Mouse (Mus musculus) thymus, adult 2 months (tissue): ENCODE measurements around the gene Hsd17b3. TPM values are rescaled to one million over a fixed set of nuclear protein-coding genes. Genes with fewer than 3 reads are reported as not detected.

Experiments used
- DNase-seq: peaks from one replicate; pipeline ENCODE4 v3.0.0; 2021
- H3K27ac ChIP-seq: fragments of 200-500 bp; 2 replicates; pipeline ENCODE4 v1.5.1; 2012; ENCODE audit warnings: low read length, control low read depth; ENCODE audit not compliant: control insufficient read depth, insufficient read depth
- H3K27me3 ChIP-seq: fragments of 200-500 bp; 2 replicates; pipeline ENCODE4 v1.6.1; 2012; ENCODE audit warnings: mild to moderate bottlenecking, low read length, moderate library complexity, mixed read lengths; ENCODE audit not compliant: control insufficient read depth, insufficient read depth
- H3K36me3 ChIP-seq: fragments of 200-500 bp; 2 replicates; pipeline ENCODE4 v1.6.1; 2012; ENCODE audit warnings: mild to moderate bottlenecking, low read length, moderate library complexity; ENCODE audit not compliant: control insufficient read depth, insufficient read depth
- H3K4me1 ChIP-seq: fragments of 200-500 bp; replicated peaks from 2 replicates; pipeline ENCODE4 v1.6.1; 2012; ENCODE audit warnings: low read length; ENCODE audit not compliant: control insufficient read depth, insufficient read depth
- H3K4me3 ChIP-seq: fragments of 200-500 bp; 2 replicates; pipeline ENCODE4 v1.5.1; 2012; ENCODE audit warnings: mild to moderate bottlenecking, low read length, control low read depth, moderate library complexity; ENCODE audit not compliant: control insufficient read depth, insufficient read depth
- CTCF ChIP-seq: fragments of 200-500 bp; IDR thresholded peaks from 2 replicates; pipeline ENCODE4 v1.5.1; 2012; ENCODE audit warnings: mild to moderate bottlenecking, control low read depth, low read length, moderate library complexity, borderline replicate concordance; ENCODE audit not compliant: control insufficient read depth, poor library complexity, insufficient read depth; ENCODE audit errors: extremely low read depth
- POLR2A ChIP-seq: fragments of 200-500 bp; IDR thresholded peaks from 2 replicates; pipeline ENCODE4 v1.6.1; 2012; ENCODE audit warnings: mild to moderate bottlenecking, low read length, control low read depth, moderate library complexity; ENCODE audit not compliant: control insufficient read depth, poor library complexity, insufficient read depth; ENCODE audit errors: extremely low read depth
- WGBS: fragments of 180-500 bp; shearing (Covaris S2); methylation state at CpG from one replicate; pipeline ENCODE4 v1.1.7; 2018; 5-methylcytosine and 5-hydroxymethylcytosine counted together
- polyA plus RNA-seq: library from polyadenylated mRNA; depleted of rRNA; stranded (reverse); fragments of >200 nt; gene quantifications from 2 replicates; pipeline ENCODE4 v1.2.3, GENCODE M21; 2012

Gene Hsd17b3
- polyA plus RNA-seq, 1 experiment = 0.36 TPM

DNA sequence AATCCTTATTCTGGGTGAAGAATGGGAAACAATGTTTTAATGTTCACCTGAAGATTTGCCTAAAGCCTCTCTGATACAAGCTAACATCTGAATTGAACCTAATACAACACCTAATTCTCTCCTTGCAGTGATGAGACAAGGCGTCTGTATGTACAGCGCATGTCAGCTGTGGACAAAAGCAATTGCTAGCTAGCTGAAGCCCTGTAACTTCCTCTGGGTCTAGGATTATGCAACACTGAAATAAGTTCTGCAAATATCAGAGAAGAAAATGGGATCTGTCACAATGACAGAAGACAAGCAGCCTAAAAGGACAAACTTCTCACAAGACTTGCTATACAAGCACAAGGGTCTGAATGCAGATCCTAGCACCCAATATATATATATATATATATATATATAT is 40.6 kb downstream of the Hsd17b3 start:
- TF ChIP-seq CTCF (no peak), POLR2A (no peak)
- Histone ChIP-seq H3K27ac (no peak overlapping the region), H3K27me3 (no peaks in the 10 kb centered on the region), H3K4me3 (no peak overlapping the region), H3K36me3 (no peaks in the 10 kb centered on the region), H3K4me1 (no peaks in the 10 kb centered on the region)
- 87% methylated on average over 2 of the region's 2 CpGs for WGBS
- no peak for DNase-seq

DNA sequence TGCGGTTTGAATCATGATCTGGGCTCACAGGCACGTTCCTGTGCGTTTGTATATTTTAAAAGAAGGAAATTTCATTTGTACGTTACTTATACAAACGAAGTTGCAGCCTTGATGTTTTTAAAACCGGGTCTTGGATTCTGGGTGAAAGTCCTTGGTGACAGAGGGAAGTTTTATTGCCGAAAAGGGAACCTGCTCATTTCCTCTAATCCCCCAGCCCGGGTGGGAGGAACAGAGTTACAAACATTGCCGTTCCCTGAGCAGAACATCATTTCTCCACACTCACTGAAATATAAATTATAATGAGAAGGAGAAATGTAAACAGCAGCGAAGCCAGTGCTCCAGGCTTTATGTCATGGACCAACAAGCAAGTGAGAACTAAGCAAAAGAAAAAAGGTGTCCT is 49.1 kb downstream of the Hsd17b3 start:
- no peak overlapping the region for H3K27ac ChIP-seq
- WGBS = 8% methylated on average over 10 of the region's 10 CpGs

DNA sequence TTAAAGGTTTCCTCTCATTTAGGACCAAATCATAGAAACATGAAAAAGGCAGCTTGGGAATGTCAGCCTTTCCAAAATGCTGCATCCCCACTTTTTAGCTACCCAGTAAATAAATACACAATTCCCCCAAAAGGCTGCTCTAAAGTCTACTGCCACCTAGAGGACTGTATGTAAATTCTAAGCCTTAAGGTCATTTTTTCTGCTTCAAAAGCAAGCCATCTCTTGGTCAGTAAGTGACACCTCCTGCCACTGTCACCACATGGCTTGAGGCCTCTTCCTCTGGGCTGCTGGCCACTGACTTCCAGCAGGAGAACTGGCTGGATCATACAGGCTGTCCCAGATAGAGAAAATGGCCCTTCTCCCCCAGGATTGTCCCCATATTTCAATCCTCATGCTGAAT is 50.9 kb downstream of the Hsd17b3 start:
- H3K27ac ChIP-seq = no peak overlapping the region
- no peaks in the 10 kb centered on the region for H3K4me1 ChIP-seq
- no peak for DNase-seq
- TF ChIP-seq POLR2A = no peak
- TF ChIP-seq CTCF = no peak
- H3K27me3 ChIP-seq = no peaks in the 10 kb centered on the region
- no peak overlapping the region for H3K4me3 ChIP-seq
- no peaks in the 10 kb centered on the region for H3K36me3 ChIP-seq

More for the DNA sequence above, 49.1 kb downstream of the Hsd17b3 start:
- H3K27me3 ChIP-seq = no peaks in the 10 kb centered on the region
- H3K4me1 ChIP-seq = no peaks in the 10 kb centered on the region
- no peaks in the 10 kb centered on the region for H3K36me3 ChIP-seq
- H3K4me3 ChIP-seq = no peak overlapping the region
- TF ChIP-seq CTCF (no peak), POLR2A (no peak)
- no peak for DNase-seq

DNA sequence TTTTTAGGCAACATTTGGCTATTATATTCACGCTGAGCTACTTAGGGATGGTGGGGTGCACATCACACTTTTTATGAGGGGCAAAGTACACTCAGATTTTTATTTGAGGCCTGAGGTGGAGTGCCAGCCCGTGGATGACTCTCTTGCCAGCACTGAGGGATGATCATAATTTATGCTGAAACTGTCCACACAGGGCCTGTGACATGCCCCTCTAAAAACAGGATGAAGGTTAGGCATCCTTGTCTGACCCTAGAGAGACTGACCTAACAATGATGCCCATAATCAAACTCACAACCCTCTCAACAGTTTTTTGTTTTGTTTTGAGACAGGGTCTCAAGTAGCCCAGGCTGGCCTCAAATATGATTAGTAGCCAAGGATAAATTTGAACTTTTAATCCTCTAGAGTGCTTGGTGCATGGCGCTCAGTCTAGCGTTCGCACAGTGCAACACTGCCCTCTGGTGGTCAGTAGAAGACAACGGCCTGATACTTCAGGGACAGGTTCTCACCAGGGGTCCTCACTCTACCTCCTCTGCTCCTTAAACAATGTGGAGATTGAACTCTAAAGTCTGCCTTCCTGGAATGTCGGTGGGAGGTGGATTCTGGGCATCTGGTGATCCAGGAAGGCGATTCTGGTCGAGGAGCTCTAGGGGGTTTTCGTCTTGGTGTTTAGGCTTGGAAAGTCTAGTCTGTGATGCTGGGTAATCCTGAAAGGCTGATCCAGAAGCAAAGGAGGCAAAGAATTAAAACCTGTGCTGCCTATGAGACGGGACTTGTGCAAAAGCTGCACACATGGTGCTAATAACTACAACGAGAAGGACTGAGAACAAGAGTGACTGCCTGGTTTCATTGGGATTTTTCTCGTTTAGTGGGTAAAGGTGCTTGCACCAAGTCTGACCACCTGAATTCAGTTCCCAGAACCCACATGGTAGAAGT is 52.7 kb downstream of the Hsd17b3 start:
- no peaks in the 10 kb centered on the region for H3K36me3 ChIP-seq
- H3K4me1 ChIP-seq = no peaks in the 10 kb centered on the region
- TF ChIP-seq CTCF = peak; percentile 74; the same call in 1 of the 2 replicates
- no peak for TF ChIP-seq POLR2A
- H3K27ac ChIP-seq = no peak overlapping the region
- DNase-seq = peak; percentile 63
- H3K27me3 ChIP-seq = no peaks in the 10 kb centered on the region
- WGBS = 32% methylated on average over 13 of the region's 13 CpGs
- no peak overlapping the region for H3K4me3 ChIP-seq

DNA sequence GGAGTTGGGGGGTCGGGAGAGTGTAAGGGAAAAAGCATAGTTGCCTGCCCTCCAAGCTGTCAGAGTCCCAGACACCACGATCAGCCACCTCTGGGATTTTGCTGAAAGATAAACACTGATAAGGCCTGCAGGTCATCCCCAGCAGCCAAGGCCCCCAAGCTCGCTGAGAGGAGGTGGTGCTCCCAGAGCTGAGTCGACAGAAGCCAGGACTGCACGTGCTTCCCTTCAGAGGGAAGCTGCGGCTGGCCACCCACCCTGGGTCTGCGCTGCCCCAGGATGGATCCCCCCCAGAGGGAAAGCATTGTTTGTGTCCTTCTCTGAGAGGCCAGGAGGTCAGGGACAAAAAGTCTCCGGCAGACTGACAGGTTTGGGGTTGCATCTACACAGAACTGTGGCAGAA is 54.0 kb downstream of the Hsd17b3 start:
- TF ChIP-seq POLR2A (no peak), CTCF (no peak)
- Histone ChIP-seq H3K4me3 (no peak overlapping the region), H3K27ac (no peak overlapping the region), H3K27me3 (no peaks in the 10 kb centered on the region), H3K4me1 (no peaks in the 10 kb centered on the region), H3K36me3 (no peaks in the 10 kb centered on the region)
- no peak for DNase-seq
- 79% methylated on average over 8 of the region's 8 CpGs for WGBS

DNA sequence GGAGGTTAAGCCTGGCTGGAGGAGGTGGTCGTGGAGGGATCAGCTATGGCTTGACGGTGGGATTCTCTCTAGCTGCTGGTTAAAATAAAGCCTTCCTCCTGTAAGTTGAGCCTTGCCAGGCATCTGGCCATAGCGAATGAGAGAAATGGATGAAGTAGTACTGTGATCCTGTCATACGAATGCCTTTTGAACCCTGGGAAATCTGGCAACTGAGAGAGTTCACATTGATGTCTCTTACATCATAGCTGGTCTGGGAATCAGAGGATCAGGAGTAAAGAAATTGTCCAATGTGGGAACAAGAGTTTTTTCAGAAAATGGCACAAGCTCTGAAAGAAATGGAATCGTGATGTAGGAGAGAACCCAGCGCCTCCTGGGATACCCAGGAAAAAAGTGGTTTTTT is 55.1 kb downstream of the Hsd17b3 start:
- 93% methylated on average over 6 of the region's 6 CpGs for WGBS
- no peak for DNase-seq
- Histone ChIP-seq H3K4me3 (no peak overlapping the region), H3K4me1 (no peaks in the 10 kb centered on the region), H3K36me3 (no peaks in the 10 kb centered on the region), H3K27me3 (no peaks in the 10 kb centered on the region), H3K27ac (no peak overlapping the region)
- no peak for TF ChIP-seq CTCF
- TF ChIP-seq POLR2A = no peak
